ENCODE assay signal across 21 mouse cellular contexts in the genomic region with DNA sequence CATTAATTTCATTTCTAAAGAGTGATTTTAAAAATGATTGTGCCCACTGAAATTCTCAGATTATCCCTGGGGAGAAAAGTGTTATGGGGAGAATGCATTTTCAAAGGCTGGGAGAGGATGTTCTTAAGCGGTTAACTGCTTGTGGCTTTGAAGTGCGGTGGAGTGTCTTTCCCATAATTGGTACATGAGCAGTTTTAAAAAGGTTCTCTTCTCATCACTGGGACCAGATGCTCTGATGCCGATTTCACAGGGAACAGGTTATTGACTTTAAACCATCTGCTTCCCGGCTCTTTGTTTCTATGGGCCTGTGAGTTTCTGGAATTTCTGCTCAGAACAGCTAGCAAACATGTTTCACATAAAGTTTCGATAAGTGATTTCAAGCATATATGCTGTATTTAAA. TPM values are rescaled to one million over a fixed set of nuclear protein-coding genes. Genes with fewer than 3 reads are reported as not detected.
"Had no signal": no experiment of that assay in that cellular context is flagged by ENCODE, and none has a peak within 500 bp of the region (broad histone marks: within the 10 kb centered on the region; RNA-seq: fewer than 3 reads in every experiment).

No protein-coding gene starts in this region.

- H3K36me3 ChIP-seq: limb, embryonic 10.5 days; liver, embryonic 15.5 days; neural tube, embryonic 12.5 days; stomach, embryonic 15.5 days had no signal

- ATAC-seq: lung, postnatal 0 days had no signal

- DNase-seq: kidney, adult 11 months; kidney, adult 9 months; kidney, postnatal 36 days; lung, adult 2 months; lung, postnatal 4 days; thymus, postnatal 36 days had no signal

- H3K4me1 ChIP-seq: limb, embryonic 10.5 days; liver, embryonic 15.5 days; neural tube, embryonic 12.5 days; stomach, embryonic 15.5 days had no signal

- H3K9me3 ChIP-seq: limb, embryonic 10.5 days; liver, embryonic 15.5 days; neural tube, embryonic 12.5 days; stomach, embryonic 15.5 days had no signal

- H3K27ac ChIP-seq: kidney, postnatal 0 days; layer of hippocampus, adult 2 months; left cerebral cortex, adult 2 months; limb, embryonic 10.5 days; liver, embryonic 15.5 days; neural tube, embryonic 12.5 days; stomach, embryonic 15.5 days had no signal

- H3K27me3 ChIP-seq: liver, embryonic 15.5 days; neural tube, embryonic 12.5 days; stomach, embryonic 15.5 days had no signal

- H3K9ac ChIP-seq: liver, embryonic 15.5 days; neural tube, embryonic 12.5 days; stomach, embryonic 15.5 days had no signal

- H3K4me3 ChIP-seq: layer of hippocampus, adult 2 months; left cerebral cortex, adult 2 months; limb, embryonic 10.5 days; liver, embryonic 15.5 days; myocyte; neural tube, embryonic 12.5 days; stomach, embryonic 15.5 days had no signal

- H3K4me2 ChIP-seq: liver, embryonic 11.5 days; liver, embryonic 15.5 days; midbrain, embryonic 11.5 days; neural tube, embryonic 12.5 days; stomach, embryonic 15.5 days had no signal

RNA-seq across cellular contexts. Expression of a gene that starts 23.2 kb away (rescaled TPM):
- total RNA-seq: megakaryocyte, adult 5-6 weeks; neutrophil, adult 5-6 weeks had no signal
- polyA plus RNA-seq: limb, embryonic 10.5 days; lung, adult 2 months; myocyte; spleen, adult 2 months; thymus, postnatal 0 days had no signal
